Mouse (Mus musculus): Measurements from ENCODE around the gene Gde1. TPM values are rescaled to one million over a fixed set of nuclear protein-coding genes. Genes with fewer than 3 reads are reported as not detected.

Gde1 gene
- total RNA-seq (2023; ENCODE audit: inconsistent age): 31.1 to 39.3 TPM (median 35.3 TPM) in 4 replicates

GRCm38 (mm10) chr7:118705101-118705961 lies at the start of gene Gde1:
Gde1 (minus strand) TSS chr7:118705778.

GRCm38 (mm10) chr7:118739975-118740531 lies 34.5 kb upstream of the Gde1 start, which contains the start of gene Vps35l:
Vps35l (plus strand) TSS chr7:118740226.

GRCm38 (mm10) chr7:118712228-118713173 lies 6.9 kb upstream of the Gde1 start, which contains the start of gene Ccp110:
Ccp110 (plus strand) TSS chr7:118712552.

Other genes starting within 250 kb of the Gde1 start
- 0.45 to 0.51 TPM (median 0.45 TPM) in 4 replicates for gene Itpripl2, start 213.8 kb downstream of the Gde1 start, total RNA-seq (2023; ENCODE audit: inconsistent age)
- gene Coq7, start 172.4 kb downstream of the Gde1 start, total RNA-seq (2023; ENCODE audit: inconsistent age): 14.5 to 19.7 TPM (median 16.3 TPM) in 4 replicates
- 0.36 to 1.0 TPM (median 0.88 TPM) in 4 replicates for gene Tmc7, start 121.0 kb downstream of the Gde1 start, total RNA-seq (2023; ENCODE audit: inconsistent age)
- gene Tmc5, start 108.5 kb downstream of the Gde1 start, total RNA-seq (2023; ENCODE audit: inconsistent age): not detected in 4 replicates
- gene Ccp110, start 6.8 kb upstream of the Gde1 start, total RNA-seq (2023; ENCODE audit: inconsistent age): 8.7 to 11.2 TPM (median 9.6 TPM) in 4 replicates
- 61.9 to 65.8 TPM (median 64.6 TPM) in 4 replicates for gene Vps35l, start 34.4 kb upstream of the Gde1 start, total RNA-seq (2023; ENCODE audit: inconsistent age)
- gene Iqck, start 150.0 kb upstream of the Gde1 start, total RNA-seq (2023; ENCODE audit: inconsistent age): 1.1 to 1.9 TPM (median 1.7 TPM) in 4 replicates
- 16.3 to 21.3 TPM (median 20.7 TPM) in 4 replicates for gene Knop1, start 150.5 kb upstream of the Gde1 start, total RNA-seq (2023; ENCODE audit: inconsistent age)

Measured in B cell, adult (primary cell).